Mouse (Mus musculus) heart, embryonic 14.5 days (tissue): ENCODE data around the gene Eln. TPM values are rescaled to one million over a fixed set of nuclear protein-coding genes. Genes with fewer than 3 reads are reported as not detected.

Experiments
- ATAC-seq: fragments of 200-750 bp; cut with Nextera tagmentation; 2 replicates; pipeline ENCODE4 v1.8.0; 2017; ENCODE audit warnings: low read depth, moderate TSS enrichment; ENCODE audit not compliant: insufficient number of reproducible peaks, insufficient read depth, low FRiP score
- H3K27ac ChIP-seq, 2 experiments: fragments of 200-500 bp in 1 of 2; fragments of 300-500 bp in 1 of 2; sonication (generic) in 1 of 2; replicated peaks in 1 of 2; 2 replicates each; pipeline ENCODE4 v1.5.1; 2012 to 2014; ENCODE audit warnings: low read depth in 2 of 2, low read length in 2 of 2, control low read depth in 1 of 2, mild to moderate bottlenecking in 1 of 2, mixed read lengths in 1 of 2; ENCODE audit not compliant: control insufficient read depth in 1 of 2, insufficient read depth in 1 of 2
- H3K27me3 ChIP-seq: fragments of 300-500 bp; sonication (generic); 2 replicates; pipeline ENCODE4 v1.6.1; 2014; ENCODE audit warnings: mild to moderate bottlenecking, low read length, control low read depth; ENCODE audit not compliant: control insufficient read depth, insufficient read depth
- H3K36me3 ChIP-seq: fragments of 300-500 bp; sonication (generic); 2 replicates; pipeline ENCODE4 v1.6.1; 2014; ENCODE audit warnings: mild to moderate bottlenecking, control low read depth, low read length, mixed read lengths; ENCODE audit not compliant: control insufficient read depth, insufficient read depth
- H3K4me1 ChIP-seq, 2 experiments: fragments of 200-500 bp in 1 of 2; fragments of 300-500 bp in 1 of 2; sonication (generic) in 1 of 2; 2 replicates each; pipeline ENCODE4 v1.6.1; 2012 to 2014; ENCODE audit warnings: low read length in 2 of 2, control low read depth in 1 of 2, mixed read lengths in 1 of 2; ENCODE audit not compliant: control insufficient read depth in 2 of 2, insufficient read depth in 2 of 2
- H3K4me2 ChIP-seq: fragments of 300-500 bp; sonication (generic); 2 replicates; pipeline ENCODE4 v1.6.1; 2014; ENCODE audit warnings: mild to moderate bottlenecking, low read length
- H3K4me3 ChIP-seq, 2 experiments: fragments of 200-500 bp in 1 of 2; fragments of 300-500 bp in 1 of 2; sonication (generic) in 1 of 2; 2 replicates each; pipeline ENCODE4 v1.5.1; 2012 to 2014; ENCODE audit warnings: low read length in 2 of 2, mild to moderate bottlenecking in 2 of 2, control low read depth in 1 of 2, low read depth in 1 of 2, moderate library complexity in 1 of 2; ENCODE audit not compliant: control insufficient read depth in 1 of 2, insufficient read depth in 1 of 2
- H3K9ac ChIP-seq: fragments of 300-500 bp; sonication (generic); 2 replicates; pipeline ENCODE4 v1.6.1; 2014; ENCODE audit warnings: mild to moderate bottlenecking, low read length
- H3K9me3 ChIP-seq: fragments of 300-500 bp; sonication (generic); 2 replicates; pipeline ENCODE4 v1.6.1; 2016; ENCODE audit warnings: low read length, control low read depth; ENCODE audit not compliant: control insufficient read depth
- WGBS: fragments of 180-500 bp; shearing (Covaris S2); extraction: QIAGEN DNeasy Blood & Tissue Kit; methylation state at CpG from one replicate; pipeline ENCODE4 v1.1.7; 2014; 5-methylcytosine and 5-hydroxymethylcytosine counted together
- polyA plus RNA-seq: library from polyadenylated mRNA; unstranded; fragments of >200 nt; fragmentation: Nextera tagmentation; extraction: Ambion mirVana; gene quantifications from 2 replicates; pipeline ENCODE4 v1.2.1, GENCODE M21; 2014

Gene Eln
- polyA plus RNA-seq, 1 experiment from 2014 or later, result 337 TPM

- Histone ChIP-seq H3K27ac (no peak overlapping the region), H3K36me3 (peaks cover 7% of the 10 kb centered on the region), H3K4me1 (peaks cover 3 to 10% of the 10 kb centered on the region in 2 experiments; a peak in 3 of 4 replicates), H3K9ac (no peak overlapping the region), H3K4me3 (no peak overlapping the region), H3K27me3 (no peaks in the 10 kb centered on the region), H3K4me2 (no peak overlapping the region), H3K9me3 (no peaks in the 10 kb centered on the region)
- WGBS, result 90% methylated on average over 6 of the region's 6 CpGs
- no peak for ATAC-seq
These were observed 60.6 kb downstream of the Eln start for GRCm38 (mm10) chr5:134686541-134686940.

- H3K9me3 ChIP-seq, result no peaks in the 10 kb centered on the region
- H3K4me3 ChIP-seq, result no peak overlapping the region
- H3K27ac ChIP-seq, result no peak overlapping the region
- peaks cover 10 to 23% of the 10 kb centered on the region in 2 experiments for H3K4me1 ChIP-seq
- no peak overlapping the region for H3K4me2 ChIP-seq
- peaks cover 7% of the 10 kb centered on the region for H3K36me3 ChIP-seq
- no peak overlapping the region for H3K9ac ChIP-seq
- no peak for ATAC-seq
- H3K27me3 ChIP-seq, result no peaks in the 10 kb centered on the region
- 84% methylated on average over 2 of the region's 2 CpGs for WGBS
These were observed 62.7 kb downstream of the Eln start for GRCm38 (mm10) chr5:134684398-134684797.

- peaks cover 11 to 23% of the 10 kb centered on the region in 2 experiments for H3K4me1 ChIP-seq
- no peak overlapping the region for H3K9ac ChIP-seq
- H3K4me2 ChIP-seq, result no peak overlapping the region
- WGBS, result 64% methylated on average over 2 of the region's 2 CpGs
- ATAC-seq, result no peak
- H3K27me3 ChIP-seq, result no peaks in the 10 kb centered on the region
- H3K4me3 ChIP-seq, result no peak overlapping the region
- H3K27ac ChIP-seq, result no peak overlapping the region
- H3K36me3 ChIP-seq, result peaks cover 7% of the 10 kb centered on the region
- H3K9me3 ChIP-seq, result no peaks in the 10 kb centered on the region
These were observed 63.3 kb downstream of the Eln start for GRCm38 (mm10) chr5:134683813-134684212.

GRCm38 (mm10) chr5:134680238-134680637 lies 66.9 kb downstream of the Eln start:
- Histone ChIP-seq H3K4me1 (peaks cover 22 to 34% of the 10 kb centered on the region in 2 experiments), H3K4me2 (0 out of 2 replicates have a peak overlapping the region, but pooled peaks have one; percentile 9), H3K9me3 (no peaks in the 10 kb centered on the region), H3K4me3 (no peak overlapping the region), H3K36me3 (no peaks in the 10 kb centered on the region), H3K27ac (peak overlapping the region; percentile 45 to 51; a peak in 3 of 4 replicates), H3K9ac (0 out of 2 replicates have a peak overlapping the region, but pooled peaks have one; percentile 28), H3K27me3 (no peaks in the 10 kb centered on the region)
- WGBS, result 29% methylated on average over 12 of the region's 12 CpGs
- ATAC-seq, result peak; percentile 11; the same call in 1 of the 2 replicates

- Histone ChIP-seq H3K27me3 (no peaks in the 10 kb centered on the region), H3K9me3 (no peaks in the 10 kb centered on the region), H3K4me3 (no peak overlapping the region), H3K4me1 (peaks cover 27 to 37% of the 10 kb centered on the region in 2 experiments), H3K36me3 (no peaks in the 10 kb centered on the region), H3K27ac (no peak overlapping the region), H3K9ac (peak overlapping the region; percentile 12; the same call in 1 of the 2 replicates), H3K4me2 (no peak overlapping the region)
- WGBS, result 57% methylated on average over 8 of the region's 8 CpGs
- ATAC-seq, result no peak
These were observed 68.1 kb downstream of the Eln start for GRCm38 (mm10) chr5:134678827-134679546.

GRCm38 (mm10) chr5:134678031-134678430 lies 69.1 kb downstream of the Eln start:
- 81% methylated on average over 3 of the region's 3 CpGs for WGBS
- no peak for ATAC-seq
- no peak overlapping the region; the same call in 1 of the 2 replicates for H3K4me2 ChIP-seq
- 0 out of 4 replicates have a peak overlapping the region, but pooled peaks of 1 of the 2 experiments have one; percentile 14 for H3K27ac ChIP-seq
- peaks cover 27 to 37% of the 10 kb centered on the region in 2 experiments for H3K4me1 ChIP-seq
- H3K9me3 ChIP-seq, result no peaks in the 10 kb centered on the region
- no peak overlapping the region; a peak in 1 of 4 replicates for H3K4me3 ChIP-seq
- H3K27me3 ChIP-seq, result no peaks in the 10 kb centered on the region
- H3K36me3 ChIP-seq, result no peaks in the 10 kb centered on the region
- no peak overlapping the region for H3K9ac ChIP-seq

- ATAC-seq, result no peak
- H3K4me2 ChIP-seq, result peak overlapping the region; percentile 80
- no peak overlapping the region; a peak in 1 of 4 replicates for H3K4me3 ChIP-seq
- no peak overlapping the region for H3K9ac ChIP-seq
- peaks cover 27 to 37% of the 10 kb centered on the region in 2 experiments for H3K4me1 ChIP-seq
- no peak overlapping the region; a peak in 1 of 4 replicates for H3K27ac ChIP-seq
- 75% methylated on average over 5 of the region's 5 CpGs for WGBS
- no peaks in the 10 kb centered on the region for H3K9me3 ChIP-seq
- no peaks in the 10 kb centered on the region; the same call in none of the 2 replicates for H3K36me3 ChIP-seq
- H3K27me3 ChIP-seq, result no peaks in the 10 kb centered on the region
These were observed 69.6 kb downstream of the Eln start for GRCm38 (mm10) chr5:134677491-134677890.
